Mouse (Mus musculus) midbrain, postnatal 0 days (tissue): ENCODE results near the gene Rbm20. TPM values are rescaled to one million over a fixed set of nuclear protein-coding genes. Genes with fewer than 3 reads are reported as not detected.

Source experiments
- ATAC-seq: fragments of 200-750 bp; cut with Nextera tagmentation; 2 replicates; pipeline ENCODE4 v1.8.0; 2017; ENCODE audit warnings: moderate number of reproducible peaks, mild to moderate bottlenecking, moderate TSS enrichment, moderate library complexity; ENCODE audit not compliant: low FRiP score
- DNase-seq: peaks from one replicate; pipeline ENCODE4 v3.0.0-alpha.2; 2015; ENCODE audit warnings: low spot score
- H3K27ac ChIP-seq: fragments of 300-500 bp; sonication (generic); 2 replicates; pipeline ENCODE4 v1.5.1; 2014; ENCODE audit warnings: low read depth, mild to moderate bottlenecking, low read length, mixed read lengths
- H3K27me3 ChIP-seq: fragments of 300-500 bp; sonication (generic); 2 replicates; pipeline ENCODE4 v1.6.1; 2014; ENCODE audit warnings: low read length, control low read depth, mixed read lengths; ENCODE audit not compliant: insufficient read depth
- H3K36me3 ChIP-seq: fragments of 300-500 bp; sonication (generic); 2 replicates; pipeline ENCODE4 v1.6.1; 2014; ENCODE audit warnings: low read length, control low read depth, mixed read lengths; ENCODE audit not compliant: insufficient read depth
- H3K4me1 ChIP-seq: fragments of 300-500 bp; sonication (generic); 2 replicates; pipeline ENCODE4 v1.6.1; 2014; ENCODE audit warnings: mild to moderate bottlenecking, control low read depth, antibody characterized with exemption, low read length, mixed read lengths; ENCODE audit not compliant: insufficient read depth
- H3K4me2 ChIP-seq: fragments of 300-500 bp; sonication (generic); 2 replicates; pipeline ENCODE4 v1.6.1; 2014; ENCODE audit warnings: low read depth, mild to moderate bottlenecking, low read length, mixed read lengths; ENCODE audit not compliant: poor library complexity, severe bottlenecking
- H3K4me3 ChIP-seq: fragments of 300-500 bp; sonication (generic); 2 replicates; pipeline ENCODE4 v1.5.1; 2014; ENCODE audit warnings: low read depth, mild to moderate bottlenecking, low read length, moderate library complexity
- H3K9ac ChIP-seq: fragments of 300-500 bp; sonication (generic); replicated peaks from 2 replicates; pipeline ENCODE4 v1.6.1; 2014; ENCODE audit warnings: mild to moderate bottlenecking, low read length, moderate library complexity, mixed read lengths; ENCODE audit not compliant: poor library complexity, severe bottlenecking
- H3K9me3 ChIP-seq: fragments of 300-500 bp; sonication (generic); 2 replicates; pipeline ENCODE4 v1.6.1; 2016; ENCODE audit warnings: low read length, control low read depth
- CTCF ChIP-seq: IDR thresholded peaks from 2 replicates; pipeline ENCODE4 v1.5.1; 2016; ENCODE audit warnings: antibody characterized with exemption, mild to moderate bottlenecking
- WGBS: fragments of 180-500 bp; shearing (Covaris S2); extraction: QIAGEN DNeasy Blood & Tissue Kit; methylation state at CpG from one replicate; pipeline ENCODE4 v1.1.7; 2014; 5-methylcytosine and 5-hydroxymethylcytosine counted together
- polyA plus RNA-seq: library from polyadenylated mRNA; unstranded; fragments of >200 nt; fragmentation: Nextera tagmentation; extraction: Ambion mirVana; gene quantifications from 2 replicates; pipeline ENCODE4 v1.2.1, GENCODE M21; 2015
- total RNA-seq: library from RNA; depleted of rRNA; stranded (reverse); fragments of >200 nt; gene quantifications from 2 replicates; pipeline ENCODE4 v1.2.3, GENCODE M21; 2014

Gene Rbm20
- total and polyA plus RNA-seq, 2 experiments from 2014 or later, result 0.75 to 2.0 TPM

- Histone ChIP-seq H3K9ac (no peak overlapping the region), H3K4me2 (no peak overlapping the region), H3K27me3 (no peaks in the 10 kb centered on the region), H3K27ac (no peak overlapping the region), H3K4me3 (no peak overlapping the region), H3K36me3 (no peaks in the 10 kb centered on the region), H3K9me3 (no peaks in the 10 kb centered on the region), H3K4me1 (peaks cover 7% of the 10 kb centered on the region)
- no peak for TF ChIP-seq CTCF
- 83% methylated on average over 10 of the region's 10 CpGs for WGBS
- ATAC-seq (no peak), DNase-seq (no peak)
Measured at GRCm38 (mm10) chr19:53848272-53848995, 171.3 kb downstream of the Rbm20 start.

- no peaks in the 10 kb centered on the region for H3K27me3 ChIP-seq
- H3K4me1 ChIP-seq, result peaks cover 14% of the 10 kb centered on the region
- no peaks in the 10 kb centered on the region for H3K36me3 ChIP-seq
- H3K9ac ChIP-seq, result no peak overlapping the region
- no peak for TF ChIP-seq CTCF
- 57% methylated on average over 18 of the region's 18 CpGs for WGBS
- H3K4me3 ChIP-seq, result no peak overlapping the region
- ATAC-seq (no peak), DNase-seq (peak; percentile 78)
- peak overlapping the region; percentile 38; the same call in 1 of the 2 replicates for H3K27ac ChIP-seq
- no peaks in the 10 kb centered on the region for H3K9me3 ChIP-seq
- H3K4me2 ChIP-seq, result no peak overlapping the region
Measured at GRCm38 (mm10) chr19:53850166-53850922, 173.2 kb downstream of the Rbm20 start.

GRCm38 (mm10) chr19:53851352-53851751, 174.2 kb downstream of the Rbm20 start:
- H3K4me2 ChIP-seq, result no peak overlapping the region
- H3K4me3 ChIP-seq, result no peak overlapping the region
- 0 out of 2 replicates have a peak overlapping the region, but pooled peaks have one; percentile 82 for H3K27ac ChIP-seq
- no peak overlapping the region for H3K9ac ChIP-seq
- ATAC-seq (no peak), DNase-seq (no peak)
- H3K4me1 ChIP-seq, result peaks cover 14% of the 10 kb centered on the region
- no peaks in the 10 kb centered on the region for H3K27me3 ChIP-seq
- H3K36me3 ChIP-seq, result no peaks in the 10 kb centered on the region
- TF ChIP-seq CTCF, result no peak
- 78% methylated on average over 13 of the region's 13 CpGs for WGBS
- H3K9me3 ChIP-seq, result no peaks in the 10 kb centered on the region

GRCm38 (mm10) chr19:53851826-53852698, 175.0 kb downstream of the Rbm20 start:
- Histone ChIP-seq H3K4me2 (no peak overlapping the region), H3K27ac (peak overlapping the region; percentile 82), H3K9ac (no peak overlapping the region), H3K27me3 (no peaks in the 10 kb centered on the region), H3K4me3 (no peak overlapping the region), H3K36me3 (no peaks in the 10 kb centered on the region), H3K4me1 (peaks cover 14% of the 10 kb centered on the region), H3K9me3 (no peaks in the 10 kb centered on the region)
- DNase-seq (no peak), ATAC-seq (0 out of 2 replicates have a peak, but pooled peaks have one; percentile 39)
- WGBS, result 66% methylated on average over 13 of the region's 14 CpGs
- TF ChIP-seq CTCF, result 0 out of 2 replicates have a peak, but pooled peaks have one; percentile 13

GRCm38 (mm10) chr19:53852699-53853451, 175.8 kb downstream of the Rbm20 start:
- ATAC-seq (peak; percentile 77), DNase-seq (peak; percentile 96)
- Histone ChIP-seq H3K27me3 (no peaks in the 10 kb centered on the region), H3K36me3 (no peaks in the 10 kb centered on the region), H3K9me3 (no peaks in the 10 kb centered on the region), H3K4me2 (peak overlapping the region; percentile 39), H3K4me3 (no peak overlapping the region), H3K4me1 (peaks cover 14% of the 10 kb centered on the region), H3K9ac (no peak overlapping the region), H3K27ac (peak overlapping the region; percentile 82)
- no peak for TF ChIP-seq CTCF
- WGBS, result 11% methylated on average over 15 of the region's 15 CpGs
